Mouse (Mus musculus) ES-Bruce4 (cell line): Measurements from ENCODE around the gene Dlg1.

Experiments used
- CTCF ChIP-seq: IDR thresholded peaks from one replicate; pipeline ENCODE4 v1.8.1; 2011; ENCODE audit warnings: low read depth, low read length
- EP300 ChIP-seq: IDR thresholded peaks from 2 replicates; pipeline ENCODE4 v1.6.1; 2011; ENCODE audit warnings: low read depth, low read length; ENCODE audit not compliant: insufficient read depth
- POLR2A ChIP-seq: IDR thresholded peaks from one replicate; pipeline ENCODE4 v1.8.1; 2011; ENCODE audit warnings: low read length; ENCODE audit not compliant: insufficient read depth

GRCm38 (mm10) chr16:31624749-31625148 is 38.5 kb upstream of the Dlg1 start:
- TF ChIP-seq CTCF, result no peak
- no peak for TF ChIP-seq EP300
- no peak for TF ChIP-seq POLR2A
